Mouse (Mus musculus) lung, postnatal 0 days (tissue): ENCODE data around the gene Ptprt.

Source experiments
- CTCF ChIP-seq: IDR thresholded peaks from 2 replicates; pipeline ENCODE4 v1.5.1; 2016; ENCODE audit warnings: antibody characterized with exemption, mild to moderate bottlenecking
- EP300 ChIP-seq: IDR thresholded peaks from 2 replicates; pipeline ENCODE4 v1.6.1; 2016; ENCODE audit warnings: antibody characterized with exemption, mild to moderate bottlenecking, control low read depth

DNA sequence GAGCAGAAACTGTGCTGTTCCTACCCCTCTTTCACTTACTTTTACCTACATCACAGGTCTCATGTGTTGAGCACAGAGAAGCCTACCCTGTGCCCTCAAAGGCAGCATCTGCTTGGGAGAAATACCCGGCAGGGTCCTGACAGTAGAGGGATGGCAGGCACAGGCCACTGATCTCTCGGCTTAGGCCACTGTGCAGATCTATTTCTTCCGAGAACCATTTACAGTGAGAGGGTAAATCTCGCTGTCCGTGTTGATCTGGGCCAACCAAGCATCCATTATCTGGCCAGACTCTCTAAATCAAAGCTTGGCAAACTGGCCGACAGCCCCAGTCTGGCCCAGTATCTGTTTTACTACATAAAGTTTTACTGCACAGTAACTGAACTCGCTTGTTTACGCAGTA lies 145.0 kb downstream of the Ptprt start:
- TF ChIP-seq CTCF (no peak), EP300 (no peak)
